Mouse (Mus musculus) limb, embryonic 12.5 days (tissue): Measurements from ENCODE around the gene Uxt. TPM values are rescaled to one million over a fixed set of nuclear protein-coding genes. Genes with fewer than 3 reads are reported as not detected.
A peak's percentile ranks its signal among the peaks of the same experiment; 100 is the strongest.

Experiments used
- ATAC-seq: fragments of 200-750 bp; cut with Nextera tagmentation; 2 replicates; pipeline ENCODE4 v1.8.0; 2017; ENCODE audit warnings: low read depth, moderate TSS enrichment; ENCODE audit not compliant: insufficient number of reproducible peaks, insufficient read depth, low FRiP score, low TSS enrichment
- H3K27ac ChIP-seq: fragments of 300-500 bp; sonication (generic); 2 replicates; pipeline ENCODE4 v1.5.1; 2016; ENCODE audit warnings: mild to moderate bottlenecking, moderate library complexity
- H3K27me3 ChIP-seq: fragments of 300-500 bp; sonication (generic); 2 replicates; pipeline ENCODE4 v1.6.1; 2016; ENCODE audit warnings: mild to moderate bottlenecking, moderate library complexity
- H3K36me3 ChIP-seq: fragments of 300-500 bp; sonication (generic); 2 replicates; pipeline ENCODE4 v1.6.1; 2016; ENCODE audit warnings: mild to moderate bottlenecking, moderate library complexity
- H3K4me1 ChIP-seq: fragments of 300-500 bp; sonication (generic); replicated peaks from 2 replicates; pipeline ENCODE4 v1.6.1; 2016
- H3K4me2 ChIP-seq: fragments of 300-500 bp; sonication (generic); 2 replicates; pipeline ENCODE4 v1.6.1; 2016; ENCODE audit warnings: mild to moderate bottlenecking, moderate library complexity
- H3K4me3 ChIP-seq: fragments of 300-500 bp; sonication (generic); replicated peaks from 2 replicates; pipeline ENCODE4 v1.5.1; 2016; ENCODE audit warnings: mild to moderate bottlenecking
- H3K9ac ChIP-seq: fragments of 300-500 bp; sonication (generic); replicated peaks from 2 replicates; pipeline ENCODE4 v1.6.1; 2016; ENCODE audit warnings: mild to moderate bottlenecking, moderate library complexity
- H3K9me3 ChIP-seq: fragments of 300-500 bp; sonication (generic); 2 replicates; pipeline ENCODE4 v1.6.1; 2016; ENCODE audit warnings: mild to moderate bottlenecking, moderate library complexity
- WGBS: fragments of 180-500 bp; shearing (Covaris S2); methylation state at CpG from one replicate; pipeline ENCODE4 v1.1.7; 2016; 5-methylcytosine and 5-hydroxymethylcytosine counted together
- polyA plus RNA-seq: library from polyadenylated mRNA; unstranded; fragments of >200 nt; fragmentation: Nextera tagmentation; extraction: Ambion mirVana; gene quantifications from 2 replicates; pipeline ENCODE4 v1.2.1, GENCODE M21; 2016

The Uxt gene
- polyA plus RNA-seq = 57.4 and 60.6 TPM in 2 replicates

- no peaks in the 10 kb centered on the region; the same call in 1 of the 2 replicates for H3K36me3 ChIP-seq
- no peaks in the 10 kb centered on the region for H3K27me3 ChIP-seq
- 22% methylated on average over 57 of the region's 57 CpGs for WGBS
- H3K4me2 ChIP-seq = peak within 1 kb of the TSS; percentile 52
- peak within 1 kb of the TSS; percentile 42; the same call in 1 of the 2 replicates for H3K9ac ChIP-seq
- peak within 1 kb of the TSS; percentile 56; the same call in 1 of the 2 replicates for H3K27ac ChIP-seq
- peak within 1 kb of the TSS; percentile 49 for H3K4me3 ChIP-seq
- peak; percentile 92 for ATAC-seq
- H3K9me3 ChIP-seq = no peaks in the 10 kb centered on the region
- H3K4me1 ChIP-seq = no peaks in the 10 kb centered on the region; the same call in 1 of the 2 replicates
Observed at GRCm38 (mm10) chrX:20961477-20962378, at the start of gene Uxt. Gene Uxt (minus strand): TSS chrX:20962017.

GRCm38 (mm10) chrX:20980901-20981300 lies 19.1 kb upstream of the Uxt start:
- no peaks in the 10 kb centered on the region for H3K27me3 ChIP-seq
- H3K4me1 ChIP-seq = no peaks in the 10 kb centered on the region
- H3K36me3 ChIP-seq = 0 out of 2 replicates have a peak, but pooled peaks cover 6% of the 10 kb centered on the region
- 67% methylated on average over 1 of the region's 1 CpGs for WGBS
- no peak for ATAC-seq
- no peak overlapping the region for H3K4me2 ChIP-seq
- H3K9me3 ChIP-seq = no peaks in the 10 kb centered on the region
- H3K9ac ChIP-seq = no peak overlapping the region
- no peak overlapping the region for H3K4me3 ChIP-seq
- no peak overlapping the region for H3K27ac ChIP-seq

GRCm38 (mm10) chrX:20950191-20950880 lies 11.5 kb downstream of the Uxt start, which contains the start of gene Elk1:
Gene Elk1 (minus strand): TSS chrX:20950608.
- Histone ChIP-seq H3K27ac (0 out of 2 replicates have a peak within 1 kb of the TSS, but pooled peaks have one; percentile 12), H3K27me3 (no peaks in the 10 kb centered on the region), H3K9ac (peak within 1 kb of the TSS; percentile 60), H3K4me3 (peak within 1 kb of the TSS; percentile 60), H3K4me1 (no peaks in the 10 kb centered on the region), H3K9me3 (no peaks in the 10 kb centered on the region), H3K4me2 (peak within 1 kb of the TSS; percentile 49), H3K36me3 (no peaks in the 10 kb centered on the region)
- WGBS = 18% methylated on average over 30 of the region's 30 CpGs
- ATAC-seq = peak; percentile 99

- H3K27me3 ChIP-seq = no peaks in the 10 kb centered on the region
- no peak overlapping the region for H3K4me3 ChIP-seq
- WGBS = 15% methylated on average over 4 of the region's 4 CpGs
- no peak for ATAC-seq
- H3K27ac ChIP-seq = no peak overlapping the region
- no peak overlapping the region for H3K4me2 ChIP-seq
- H3K36me3 ChIP-seq = no peaks in the 10 kb centered on the region
- H3K9me3 ChIP-seq = no peaks in the 10 kb centered on the region
- no peaks in the 10 kb centered on the region for H3K4me1 ChIP-seq
- no peak overlapping the region for H3K9ac ChIP-seq
Observed at GRCm38 (mm10) chrX:20946055-20946454, 15.8 kb downstream of the Uxt start.

- Histone ChIP-seq H3K27ac (no peak overlapping the region), H3K9me3 (no peaks in the 10 kb centered on the region), H3K9ac (no peak overlapping the region), H3K4me2 (no peak overlapping the region), H3K27me3 (no peaks in the 10 kb centered on the region), H3K4me1 (no peaks in the 10 kb centered on the region), H3K4me3 (no peak overlapping the region), H3K36me3 (peaks cover 51% of the 10 kb centered on the region)
- 84% methylated on average over 1 of the region's 1 CpGs for whole genome bisulfite sequencing
- ATAC-seq = no peak
Observed at GRCm38 (mm10) chrX:20931963-20932362, 29.9 kb downstream of the Uxt start.

GRCm38 (mm10) chrX:20931364-20931763 lies 30.5 kb downstream of the Uxt start, which contains the start of gene Cfp:
Gene Cfp (minus strand): TSS chrX:20931555.
- H3K9me3 ChIP-seq = no peaks in the 10 kb centered on the region
- peaks cover 46% of the 10 kb centered on the region for H3K36me3 ChIP-seq
- no peak within 1 kb of the TSS for H3K4me3 ChIP-seq
- H3K27ac ChIP-seq = no peak within 1 kb of the TSS
- 89% methylated on average over 1 of the region's 1 CpGs for WGBS
- H3K9ac ChIP-seq = no peak within 1 kb of the TSS
- no peak within 1 kb of the TSS for H3K4me2 ChIP-seq
- H3K27me3 ChIP-seq = no peaks in the 10 kb centered on the region
- H3K4me1 ChIP-seq = no peaks in the 10 kb centered on the region
- ATAC-seq = no peak

- no peaks in the 10 kb centered on the region for H3K4me1 ChIP-seq
- no peak overlapping the region for H3K9ac ChIP-seq
- no peaks in the 10 kb centered on the region for H3K9me3 ChIP-seq
- H3K27me3 ChIP-seq = no peaks in the 10 kb centered on the region
- peaks cover 32% of the 10 kb centered on the region for H3K36me3 ChIP-seq
- WGBS = 81% methylated on average over 1 of the region's 1 CpGs
- no peak for ATAC-seq
- H3K4me2 ChIP-seq = no peak overlapping the region
- H3K27ac ChIP-seq = no peak overlapping the region
- no peak overlapping the region for H3K4me3 ChIP-seq
Observed at GRCm38 (mm10) chrX:20929859-20930258, 32.0 kb downstream of the Uxt start.

- Histone ChIP-seq H3K4me2 (no peak overlapping the region), H3K27ac (no peak overlapping the region), H3K27me3 (peaks cover 7% of the 10 kb centered on the region; the same call in 1 of the 2 replicates), H3K36me3 (peaks cover 24% of the 10 kb centered on the region), H3K4me1 (no peaks in the 10 kb centered on the region), H3K4me3 (no peak overlapping the region), H3K9ac (no peak overlapping the region), H3K9me3 (no peaks in the 10 kb centered on the region)
- no peak for ATAC-seq
Observed at GRCm38 (mm10) chrX:20924976-20925375, 36.8 kb downstream of the Uxt start.

GRCm38 (mm10) chrX:20923506-20923905 lies 38.3 kb downstream of the Uxt start:
- WGBS = 73% methylated on average over 1 of the region's 1 CpGs
- Histone ChIP-seq H3K4me1 (no peaks in the 10 kb centered on the region), H3K4me3 (no peak overlapping the region), H3K4me2 (no peak overlapping the region), H3K9ac (no peak overlapping the region), H3K27me3 (peaks cover 14% of the 10 kb centered on the region; the same call in 1 of the 2 replicates), H3K36me3 (peaks cover 16% of the 10 kb centered on the region), H3K27ac (no peak overlapping the region), H3K9me3 (no peaks in the 10 kb centered on the region)
- no peak for ATAC-seq

- Histone ChIP-seq H3K36me3 (no peaks in the 10 kb centered on the region), H3K27me3 (peaks cover 14% of the 10 kb centered on the region; the same call in 1 of the 2 replicates), H3K4me3 (0 out of 2 replicates have a peak overlapping the region, but pooled peaks have one; percentile 39), H3K4me2 (peak overlapping the region; percentile 62), H3K4me1 (no peaks in the 10 kb centered on the region), H3K27ac (no peak overlapping the region), H3K9ac (no peak overlapping the region), H3K9me3 (no peaks in the 10 kb centered on the region)
- 47% methylated on average over 5 of the region's 5 CpGs for WGBS
- 0 out of 2 replicates have a peak, but pooled peaks have one; percentile 15 for ATAC-seq
Observed at GRCm38 (mm10) chrX:20921366-20921765, 40.5 kb downstream of the Uxt start.

- no peak within 1 kb of the TSS for H3K27ac ChIP-seq
- 11% methylated on average over 37 of the region's 44 CpGs for WGBS
Observed at GRCm38 (mm10) chrX:20920844-20921364, 40.9 kb downstream of the Uxt start, which contains the start of gene Syn1. Gene Syn1 (minus strand): TSS chrX:20921004.

More at GRCm38 (mm10) chrX:20920844-20921364, 40.9 kb downstream of the Uxt start, which contains the start of gene Syn1:
- Histone ChIP-seq H3K36me3 (no peaks in the 10 kb centered on the region), H3K27me3 (peaks cover 14% of the 10 kb centered on the region; the same call in 1 of the 2 replicates), H3K4me3 (peak within 1 kb of the TSS; percentile 39), H3K4me2 (peak within 1 kb of the TSS; percentile 62), H3K9me3 (no peaks in the 10 kb centered on the region), H3K4me1 (no peaks in the 10 kb centered on the region), H3K9ac (no peak within 1 kb of the TSS)
- ATAC-seq = peak; percentile 94
